Mouse (Mus musculus): ENCODE measurements around the gene Gm10477. TPM values are rescaled to one million over a fixed set of nuclear protein-coding genes. Genes with fewer than 3 reads are reported as not detected.
"Not testable (repeated sequence)": the region's sequence is repeated elsewhere in the genome, so short reads cannot be mapped to it uniquely, and the experiment has no call there.

The Gm10477 gene
- not detected for total RNA-seq (2018; cell fraction: chromatin; rRNA removed)
- total RNA-seq (2018; cell fraction: cytosol; rRNA removed), result not detected
- not detected for total RNA-seq (2018; cell fraction: nucleus; rRNA removed)
- not detected in 3 replicates for polyA plus RNA-seq (2018)

GRCm38 (mm10) chrX:56524442-56524841 lies at the start of gene Gm10477:
Gene Gm10477 (plus strand): TSS chrX:56524742.
- H3K36me3 ChIP-seq (ENCODE audit: inconsistent target); H3K4me3 ChIP-seq (ENCODE audit: inconsistent target); H3K27ac ChIP-seq; H3K79me2 ChIP-seq (ENCODE audit: inconsistent target): not testable (repeated sequence)
- 100% methylated on average over 2 of the region's 6 CpGs for WGBS (ENCODE audit: missing documents)

DNA sequence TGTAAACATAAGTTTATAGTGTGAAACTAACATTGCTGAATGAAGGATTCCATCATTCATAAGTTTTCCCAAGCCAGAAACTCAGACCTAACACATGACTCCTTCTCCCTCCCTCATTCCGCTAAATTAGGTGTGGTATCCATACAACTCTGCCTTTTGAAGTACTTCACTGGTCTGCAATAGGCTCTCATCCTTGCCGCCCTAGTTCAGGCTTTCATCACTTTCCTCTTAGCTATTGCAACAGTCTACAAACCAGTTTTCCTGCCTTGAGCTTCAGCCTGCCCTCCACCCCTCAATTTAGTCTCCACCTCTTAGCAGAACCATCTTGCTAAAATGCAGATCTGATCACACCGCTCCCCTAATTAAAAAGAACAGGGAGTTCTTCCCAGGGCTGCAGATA lies 47.0 kb upstream of the Gm10477 start:
- peaks cover 77% of the 10 kb centered on the region for H3K79me2 ChIP-seq (ENCODE audit: inconsistent target)
- H3K4me3 ChIP-seq (ENCODE audit: inconsistent target), result no peak overlapping the region
- H3K27ac ChIP-seq, result no peak overlapping the region
- no peaks in the 10 kb centered on the region for H3K36me3 ChIP-seq (ENCODE audit: inconsistent target)
- 66% methylated on average over 3 of the region's 3 CpGs for WGBS (ENCODE audit: missing documents)

DNA sequence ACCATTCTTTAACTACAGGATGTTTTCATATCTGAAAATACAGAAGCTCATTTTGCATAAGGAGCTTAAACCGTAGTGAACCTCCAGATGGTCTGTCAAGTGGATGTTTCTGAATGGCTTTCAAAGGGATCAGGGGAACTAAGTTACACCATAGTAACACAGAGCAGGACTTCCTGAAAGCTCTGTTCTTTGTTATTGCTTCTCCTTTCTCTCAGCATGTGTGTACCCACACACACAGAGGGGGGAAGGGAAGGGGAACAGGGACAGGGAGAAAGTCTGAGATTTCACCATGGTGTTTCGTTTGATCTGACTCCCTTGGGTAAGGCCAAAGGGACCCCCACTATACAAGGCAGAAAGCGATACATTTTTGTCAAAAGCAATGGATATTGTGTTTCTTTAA lies 42.6 kb upstream of the Gm10477 start:
- H3K27ac ChIP-seq, result peak overlapping the region; percentile 32; the same call in 1 of the 2 replicates
- 52% methylated on average over 3 of the region's 3 CpGs for WGBS (ENCODE audit: missing documents)
- no peaks in the 10 kb centered on the region for H3K36me3 ChIP-seq (ENCODE audit: inconsistent target)
- peaks cover 35% of the 10 kb centered on the region for H3K79me2 ChIP-seq (ENCODE audit: inconsistent target)
- no peak overlapping the region for H3K4me3 ChIP-seq (ENCODE audit: inconsistent target)

- Histone ChIP-seq H3K4me3 (ENCODE audit: inconsistent target) (no peak overlapping the region), H3K36me3 (ENCODE audit: inconsistent target) (no peaks in the 10 kb centered on the region), H3K79me2 (ENCODE audit: inconsistent target) (no peaks in the 10 kb centered on the region), H3K27ac (no peak overlapping the region)
- WGBS (ENCODE audit: missing documents), result 14% methylated on average over 1 of the region's 1 CpGs
Measured at GRCm38 (mm10) chrX:56489758-56490157, 34.8 kb upstream of the Gm10477 start.

DNA sequence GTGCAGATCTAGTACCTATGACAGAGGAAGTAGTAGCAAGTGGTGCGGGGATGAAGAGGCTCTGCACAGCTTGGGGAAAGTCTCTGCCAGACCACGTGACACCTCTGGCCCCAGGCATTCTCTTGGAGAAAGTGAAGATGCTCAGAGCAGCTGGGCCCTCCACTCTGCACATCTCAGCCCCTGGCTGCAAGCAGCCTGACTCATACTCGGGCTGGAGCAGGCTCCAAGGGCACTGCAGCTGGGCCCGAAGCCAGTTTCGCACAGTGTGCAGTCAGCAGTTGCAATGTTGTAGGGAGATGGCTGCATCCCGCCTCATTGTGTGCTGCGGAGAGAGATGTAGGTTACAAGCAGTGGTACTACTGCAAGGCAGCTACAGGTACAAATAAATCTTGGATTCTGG lies 27.3 kb upstream of the Gm10477 start:
- H3K79me2 ChIP-seq (ENCODE audit: inconsistent target), result no peaks in the 10 kb centered on the region
- H3K36me3 ChIP-seq (ENCODE audit: inconsistent target), result no peaks in the 10 kb centered on the region; the same call in 1 of the 2 replicates
- no peak overlapping the region for H3K4me3 ChIP-seq (ENCODE audit: inconsistent target)
- 94% methylated on average over 7 of the region's 7 CpGs for WGBS (ENCODE audit: missing documents)
- no peak overlapping the region for H3K27ac ChIP-seq

DNA sequence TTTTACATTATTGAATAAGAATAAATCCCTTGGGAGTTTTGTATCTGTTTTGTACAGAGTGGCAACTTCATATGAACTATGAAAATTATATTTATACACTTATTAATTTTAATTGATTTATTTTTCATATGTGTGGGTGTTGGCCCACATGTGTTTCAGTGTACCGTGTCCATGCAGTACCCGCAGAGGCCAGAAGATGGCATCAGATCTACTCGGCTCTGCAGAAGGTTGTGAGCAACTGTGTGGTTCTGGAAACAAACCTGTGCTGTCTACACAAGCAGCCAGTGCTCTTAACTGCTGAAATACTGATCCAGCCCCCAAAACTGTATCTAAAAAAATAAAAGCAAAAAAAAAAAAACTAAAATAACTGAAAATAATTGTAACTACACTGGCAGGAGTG lies 6.7 kb downstream of the Gm10477 start:
- H3K36me3 ChIP-seq (ENCODE audit: inconsistent target), result no peaks in the 10 kb centered on the region
- 8% methylated on average over 3 of the region's 3 CpGs for WGBS (ENCODE audit: missing documents)
- H3K79me2 ChIP-seq (ENCODE audit: inconsistent target), result no peaks in the 10 kb centered on the region
- no peak overlapping the region for H3K27ac ChIP-seq
- H3K4me3 ChIP-seq (ENCODE audit: inconsistent target), result no peak overlapping the region

GRCm38 (mm10) chrX:56537162-56537561 lies 12.6 kb downstream of the Gm10477 start:
- 57% methylated on average over 4 of the region's 4 CpGs for WGBS (ENCODE audit: missing documents)
- no peak overlapping the region for H3K27ac ChIP-seq
- H3K4me3 ChIP-seq (ENCODE audit: inconsistent target), result no peak overlapping the region

DNA sequence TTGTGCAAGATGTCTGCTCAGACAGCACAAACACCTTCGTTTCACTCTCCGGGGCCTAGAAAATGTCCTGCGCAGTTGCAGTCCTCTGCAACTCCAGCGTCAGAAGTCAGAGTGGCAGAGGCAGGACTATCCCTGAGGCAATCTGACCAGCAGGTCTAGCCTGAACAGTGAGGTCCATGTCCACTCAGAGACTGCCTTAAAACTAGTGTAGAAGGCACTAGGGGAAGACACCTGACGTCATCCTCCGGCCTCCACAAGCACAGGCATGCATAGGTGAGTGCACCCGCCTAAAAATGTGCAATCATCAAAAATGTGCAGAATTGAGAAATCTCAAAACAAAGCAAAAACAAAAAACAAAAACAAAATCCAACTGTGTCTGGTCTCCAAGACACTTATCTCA lies 25.0 kb downstream of the Gm10477 start, which contains the start of gene Gm648:
Gene Gm648 (minus strand): TSS at position 101 of the 400 bp plus-strand sequence.
- Histone ChIP-seq H3K4me3 (ENCODE audit: inconsistent target) (no peak within 1 kb of the TSS), H3K27ac (no peak within 1 kb of the TSS), H3K79me2 (ENCODE audit: inconsistent target) (no peaks in the 10 kb centered on the region), H3K36me3 (ENCODE audit: inconsistent target) (no peaks in the 10 kb centered on the region)
- 94% methylated on average over 7 of the region's 7 CpGs for WGBS (ENCODE audit: missing documents)

More at GRCm38 (mm10) chrX:56537162-56537561, 12.6 kb downstream of the Gm10477 start:
- Histone ChIP-seq H3K79me2 (ENCODE audit: inconsistent target) (no peaks in the 10 kb centered on the region), H3K36me3 (ENCODE audit: inconsistent target) (no peaks in the 10 kb centered on the region)

GRCm38 (mm10) chrX:56553584-56553983 lies 29.0 kb downstream of the Gm10477 start:
- Histone ChIP-seq H3K79me2 (ENCODE audit: inconsistent target) (no peaks in the 10 kb centered on the region), H3K27ac (no peak overlapping the region), H3K36me3 (ENCODE audit: inconsistent target) (no peaks in the 10 kb centered on the region), H3K4me3 (ENCODE audit: inconsistent target) (no peak overlapping the region)
- WGBS (ENCODE audit: missing documents), result 85% methylated on average over 2 of the region's 3 CpGs

DNA sequence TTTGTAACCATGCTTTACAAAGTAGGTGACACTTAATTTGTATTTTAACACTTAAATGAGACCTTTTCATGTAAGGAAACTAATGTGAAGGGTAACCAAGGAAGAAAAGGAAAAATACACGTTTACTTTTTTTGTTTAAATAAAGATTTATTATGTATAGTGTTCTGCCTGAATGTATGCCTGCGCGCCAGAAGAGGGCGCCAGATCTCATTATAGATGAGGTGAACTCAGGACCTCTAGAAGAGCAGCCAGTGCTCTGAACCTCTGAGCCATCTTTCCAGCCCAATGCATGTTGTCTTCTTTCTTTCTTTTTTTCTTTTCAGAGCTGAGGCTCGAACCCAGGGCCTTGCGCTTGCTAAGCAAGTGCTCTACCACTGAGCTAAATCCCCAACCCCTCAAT lies 47.9 kb downstream of the Gm10477 start:
- Histone ChIP-seq H3K79me2 (ENCODE audit: inconsistent target) (no peaks in the 10 kb centered on the region), H3K36me3 (ENCODE audit: inconsistent target) (no peaks in the 10 kb centered on the region), H3K27ac (no peak overlapping the region), H3K4me3 (ENCODE audit: inconsistent target) (no peak overlapping the region)
- 24% methylated on average over 6 of the region's 6 CpGs for WGBS (ENCODE audit: missing documents)

Other genes with a start within 250 kb of the Gm10477 start
- 2.1 to 3.6 TPM (median 2.5 TPM) in 3 replicates for gene Zfp449, start 178.3 kb upstream of the Gm10477 start, polyA plus RNA-seq (2018)
- 0.39 to 0.54 TPM (median 0.40 TPM) in 3 replicates for gene Smim10l2a, start 150.2 kb upstream of the Gm10477 start, polyA plus RNA-seq (2018)
- 1.2 to 1.3 TPM in 2 of 3 replicates, not detected in the other for gene Gm2174, start 76.8 kb upstream of the Gm10477 start, polyA plus RNA-seq (2018)
- 31.9 to 44.9 TPM (median 33.0 TPM) in 3 replicates for gene Ints6l, start 69.9 kb upstream of the Gm10477 start, polyA plus RNA-seq (2018)
- not detected in 3 replicates for gene Gm648, start 24.9 kb downstream of the Gm10477 start, polyA plus RNA-seq (2018)
- 13.8 to 26.4 TPM (median 18.8 TPM) in 3 replicates for gene Mmgt1, start 73.3 kb downstream of the Gm10477 start, polyA plus RNA-seq (2018)
- 11.7 to 18.3 TPM (median 17.3 TPM) in 3 replicates for gene Slc9a6, start 85.0 kb downstream of the Gm10477 start, polyA plus RNA-seq (2018)
- 0.17 TPM in 1 of 3 replicates, not detected in the others for gene Fhl1, start 207.0 kb downstream of the Gm10477 start, polyA plus RNA-seq (2018)